Mouse (Mus musculus) layer of hippocampus, adult 8-10 months (tissue): ENCODE results near the gene Nell1. TPM values are rescaled to one million over a fixed set of nuclear protein-coding genes. Genes with fewer than 3 reads are reported as not detected.

Experiments used
- DNase-seq, 2 experiments: peaks; one replicate each; pipeline ENCODE4 v3.0.0; 2022; ENCODE audit warnings: low spot score in 2 of 2
- total RNA-seq, 4 experiments: library from RNA; stranded (reverse); gene quantifications; 2 replicates each; pipeline ENCODE4 v1.2.4; 2022

Nell1 gene
- total RNA-seq, 4 experiments from 2014 or later = 49.8 to 55.3 (median 51.8) TPM

GRCm38 (mm10) chr7:50041112-50041511 lies 66.4 kb downstream of the Nell1 start:
- DNase-seq = no peak

GRCm38 (mm10) chr7:50050144-50050543 lies 75.5 kb downstream of the Nell1 start:
- DNase-seq = no peak

- DNase-seq = no peak
Measured at GRCm38 (mm10) chr7:50053704-50054103, 79.0 kb downstream of the Nell1 start.

GRCm38 (mm10) chr7:50094461-50094860 lies 119.8 kb downstream of the Nell1 start:
- DNase-seq = no peak

- DNase-seq = no peak
Measured at GRCm38 (mm10) chr7:50105612-50106321, 131.1 kb downstream of the Nell1 start.

GRCm38 (mm10) chr7:50107261-50107660 lies 132.6 kb downstream of the Nell1 start:
- DNase-seq = no peak

GRCm38 (mm10) chr7:50118348-50118747 lies 143.7 kb downstream of the Nell1 start:
- no peak for DNase-seq

- no peak for DNase-seq
Measured at GRCm38 (mm10) chr7:50137706-50138105, 163.0 kb downstream of the Nell1 start.

- DNase-seq = no peak
Measured at GRCm38 (mm10) chr7:50149326-50149725, 174.7 kb downstream of the Nell1 start.

GRCm38 (mm10) chr7:50150838-50151237 lies 176.2 kb downstream of the Nell1 start:
- DNase-seq = no peak

GRCm38 (mm10) chr7:50153618-50154017 lies 179.0 kb downstream of the Nell1 start:
- DNase-seq = peak in 1 of 2 experiments; percentile 16

GRCm38 (mm10) chr7:50162602-50163001 lies 187.9 kb downstream of the Nell1 start:
- no peak for DNase-seq

GRCm38 (mm10) chr7:50168778-50169177 lies 194.1 kb downstream of the Nell1 start:
- no peak for DNase-seq

- no peak for DNase-seq
Measured at GRCm38 (mm10) chr7:50186306-50186705, 211.6 kb downstream of the Nell1 start.

- no peak for DNase-seq
Measured at GRCm38 (mm10) chr7:50193955-50194354, 219.3 kb downstream of the Nell1 start.

- DNase-seq = no peak
Measured at GRCm38 (mm10) chr7:50195080-50195611, 220.5 kb downstream of the Nell1 start.

- peak; percentile 11 to 15 for DNase-seq
Measured at GRCm38 (mm10) chr7:50205268-50205667, 230.6 kb downstream of the Nell1 start.

GRCm38 (mm10) chr7:50210678-50211251 lies 236.1 kb downstream of the Nell1 start:
- peak; percentile 18 to 42 for DNase-seq

GRCm38 (mm10) chr7:50221849-50222248 lies 247.2 kb downstream of the Nell1 start:
- DNase-seq = no peak

GRCm38 (mm10) chr7:50226621-50227020 lies 252.0 kb downstream of the Nell1 start:
- DNase-seq = no peak

GRCm38 (mm10) chr7:50228273-50228672 lies 253.6 kb downstream of the Nell1 start:
- DNase-seq = no peak

GRCm38 (mm10) chr7:50241213-50241612 lies 266.5 kb downstream of the Nell1 start:
- DNase-seq = no peak
